In genomic region chr7:141438201-141438968, GRCm38 (mm10) we compare ENCODE assay signal across 11 mouse cellular contexts. TPM values are rescaled to one million over a fixed set of nuclear protein-coding genes. Genes with fewer than 3 reads are reported as not detected.
A peak's percentile ranks its signal among the peaks of the same experiment; 100 is the strongest.
DNase-seq lines count a peak whose midpoint lies in the region; ATAC-seq and TF ChIP-seq lines count a peak whose summit lies in the region.
"Had no signal": no experiment of that assay in that cellular context is flagged by ENCODE, and none has a peak within 500 bp of the region (broad histone marks: within the 10 kb centered on the region; RNA-seq: fewer than 3 reads in every experiment).

No protein-coding gene starts in this region.

- no peak for TF ChIP-seq CTCF in hindbrain, postnatal 0 days (IDR thresholded peaks at IDR 0.05; ENCODE audit: low read depth)
- TF ChIP-seq CTCF in small intestine, adult 2 months (IDR thresholded peaks at IDR 0.05; ENCODE audit: extremely low read depth, insufficient read length, insufficient replicate concordance, low read depth, low read length), result no peak

- peaks cover 6% of the 10 kb centered on the region; the same call in 1 of the 2 replicates for H3K36me3 ChIP-seq in heart, embryonic 11.5 days (ENCODE audit: control insufficient read depth, insufficient read depth, low read length)
- H3K36me3 ChIP-seq in hindbrain, postnatal 0 days (ENCODE audit: insufficient read depth, low read length), result no peaks in the 10 kb centered on the region
- H3K36me3 ChIP-seq in small intestine, adult 2 months (ENCODE audit: control insufficient read depth, insufficient read depth, low read length), result peaks cover 7% of the 10 kb centered on the region

- H3K27ac ChIP-seq in heart, embryonic 11.5 days (ENCODE audit: low read depth, low read length), result no peak overlapping the region
- peak overlapping the region; percentile 80; the same call in 1 of the 2 replicates for H3K27ac ChIP-seq in hindbrain, postnatal 0 days
- H3K27ac ChIP-seq in small intestine, adult 2 months (ENCODE audit: insufficient read depth, low read depth, low read length), result peak overlapping the region; percentile 20; the same call in 1 of the 2 replicates
- H3K27ac ChIP-seq: intestine, embryonic 15.5 days had no signal

- H3K4me1 ChIP-seq in heart, embryonic 11.5 days (ENCODE audit: control insufficient read depth, insufficient read depth, low read length), result peaks cover 45% of the 10 kb centered on the region
- H3K4me1 ChIP-seq in hindbrain, postnatal 0 days (ENCODE audit: insufficient read depth, low read length), result peaks cover 25% of the 10 kb centered on the region
- H3K4me1 ChIP-seq in small intestine, adult 2 months (ENCODE audit: control insufficient read depth, insufficient read depth, insufficient read length, low read length), result peaks cover 38% of the 10 kb centered on the region

- WGBS in heart, embryonic 11.5 days (ENCODE audit: insufficient replicate concordance), result 89% methylated on average over 12 of the region's 12 CpGs
- 86% methylated on average over 12 of the region's 12 CpGs for WGBS in hindbrain, postnatal 0 days
- 89% methylated on average over 12 of the region's 12 CpGs for WGBS in small intestine, adult 2 months

- no peaks in the 10 kb centered on the region for H3K9me3 ChIP-seq in heart, embryonic 11.5 days (replicated peaks; ENCODE audit: control insufficient read depth, low read length)
- H3K9me3 ChIP-seq in hindbrain, postnatal 0 days (ENCODE audit: low read length), result no peaks in the 10 kb centered on the region
- H3K9me3 ChIP-seq: heart, embryonic 15.5 days; intestine, embryonic 15.5 days had no signal

- ATAC-seq in heart, embryonic 11.5 days (replicated peaks; ENCODE audit: insufficient number of reproducible peaks, low FRiP score, low TSS enrichment), result no peak
- no peak for ATAC-seq in hindbrain, postnatal 0 days

- H3K4me2 ChIP-seq in heart, embryonic 11.5 days, result no peak overlapping the region
- H3K4me2 ChIP-seq in hindbrain, postnatal 0 days (ENCODE audit: low read depth, low read length), result peak overlapping the region; percentile 90; the same call in 1 of the 2 replicates

- no peaks in the 10 kb centered on the region for H3K27me3 ChIP-seq in heart, embryonic 11.5 days (ENCODE audit: control insufficient read depth, insufficient read depth, low read length)
- H3K27me3 ChIP-seq in hindbrain, postnatal 0 days (ENCODE audit: insufficient read depth, low read length), result no peaks in the 10 kb centered on the region
- no peaks in the 10 kb centered on the region for H3K27me3 ChIP-seq in small intestine, adult 2 months (ENCODE audit: control insufficient read depth, insufficient read depth, low read length)
- H3K27me3 ChIP-seq: heart, embryonic 15.5 days; intestine, embryonic 15.5 days had no signal

- no peak overlapping the region for H3K4me3 ChIP-seq in heart, embryonic 11.5 days (ENCODE audit: low read depth, low read length)
- no peak overlapping the region for H3K4me3 ChIP-seq in hindbrain, postnatal 0 days (ENCODE audit: low read length)
- no peak overlapping the region for H3K4me3 ChIP-seq in small intestine, adult 2 months (ENCODE audit: low read depth, low read length)

- peak; percentile 91 for DNase-seq in heart, adult 11 months
- DNase-seq in thymus, postnatal 4 days, result peak; percentile 10
- DNase-seq in thymus, postnatal 10 days (ENCODE audit: low spot score in 2 of 2), result no peak
- no peak for DNase-seq in hindbrain, postnatal 0 days (ENCODE audit: low spot score)
- no peak for DNase-seq in kidney, postnatal 10 days
- DNase-seq in urinary bladder, adult 2 months (ENCODE audit: low spot score), result no peak

- no peak for TF ChIP-seq POLR2A in small intestine, adult 2 months (IDR thresholded peaks at IDR 0.05; ENCODE audit: low read depth, low read length)

- H3K9ac ChIP-seq in heart, embryonic 11.5 days (ENCODE audit: low read depth, low read length), result no peak overlapping the region
- H3K9ac ChIP-seq in hindbrain, postnatal 0 days (replicated peaks; ENCODE audit: low read length), result peak overlapping the region; percentile 70; the same call in 1 of the 2 replicates

RNA-seq across cellular contexts. Expression of gene Slc25a22, which starts 0.7 kb away (rescaled TPM):
- 19.4 and 19.7 TPM in 2 replicates for polyA plus RNA-seq in heart, embryonic 11.5 days (2014; fragmentation: Nextera tagmentation; extraction: Ambion mirVana)
- 126 and 138 TPM in 2 replicates for total RNA-seq in hindbrain, postnatal 0 days (2014; rRNA removed)
- 79.9 and 87.3 TPM in 2 replicates for polyA plus RNA-seq in hindbrain, postnatal 0 days (2015; fragmentation: Nextera tagmentation; extraction: Ambion mirVana)
- polyA plus RNA-seq in small intestine, adult 2 months (2012; rRNA removed), result 104 and 488 TPM in 2 replicates
- 42.0 and 55.2 TPM in 2 replicates for polyA plus RNA-seq in urinary bladder, adult 2 months (2012; rRNA removed)

RNA-seq across cellular contexts. Expression of gene Pidd1, which starts 5.4 kb away (rescaled TPM):
- 9.5 and 9.6 TPM in 2 replicates for polyA plus RNA-seq in heart, embryonic 11.5 days (2014; fragmentation: Nextera tagmentation; extraction: Ambion mirVana)
- 3.6 and 4.6 TPM in 2 replicates for total RNA-seq in hindbrain, postnatal 0 days (2014; rRNA removed)
- 2.4 and 2.5 TPM in 2 replicates for polyA plus RNA-seq in hindbrain, postnatal 0 days (2015; fragmentation: Nextera tagmentation; extraction: Ambion mirVana)
- 5.8 and 13.9 TPM in 2 replicates for polyA plus RNA-seq in small intestine, adult 2 months (2012; rRNA removed)
- 4.7 and 4.8 TPM in 2 replicates for polyA plus RNA-seq in urinary bladder, adult 2 months (2012; rRNA removed)

RNA-seq across cellular contexts. Expression of gene Rplp2, which starts 8.8 kb away (rescaled TPM):
- polyA plus RNA-seq in heart, embryonic 11.5 days (2014; fragmentation: Nextera tagmentation; extraction: Ambion mirVana), result 873 and 1,016 TPM in 2 replicates
- 179 and 249 TPM in 2 replicates for total RNA-seq in hindbrain, postnatal 0 days (2014; rRNA removed)
- polyA plus RNA-seq in hindbrain, postnatal 0 days (2015; fragmentation: Nextera tagmentation; extraction: Ambion mirVana), result 839 and 863 TPM in 2 replicates
- 287 and 441 TPM in 2 replicates for polyA plus RNA-seq in small intestine, adult 2 months (2012; rRNA removed)
- 1,171 and 1,507 TPM in 2 replicates for polyA plus RNA-seq in urinary bladder, adult 2 months (2012; rRNA removed)

RNA-seq across cellular contexts. Expression of gene Cend1, which starts 9.1 kb away (rescaled TPM):
- polyA plus RNA-seq in heart, embryonic 11.5 days (2014; fragmentation: Nextera tagmentation; extraction: Ambion mirVana), result 7.4 and 9.3 TPM in 2 replicates
- 208 and 246 TPM in 2 replicates for total RNA-seq in hindbrain, postnatal 0 days (2014; rRNA removed)
- polyA plus RNA-seq in hindbrain, postnatal 0 days (2015; fragmentation: Nextera tagmentation; extraction: Ambion mirVana), result 219 and 255 TPM in 2 replicates
- polyA plus RNA-seq in small intestine, adult 2 months (2012; rRNA removed), result 0.84 and 1.0 TPM in 2 replicates
- polyA plus RNA-seq in urinary bladder, adult 2 months (2012; rRNA removed), result 1.3 and 3.4 TPM in 2 replicates
- polyA plus RNA-seq: lung, embryonic 14.5 days had no signal

RNA-seq across cellular contexts. Expression of gene Pnpla2, which starts 16.6 kb away (rescaled TPM):
- polyA plus RNA-seq in heart, embryonic 11.5 days (2014; fragmentation: Nextera tagmentation; extraction: Ambion mirVana), result 28.7 and 35.3 TPM in 2 replicates
- total RNA-seq in hindbrain, postnatal 0 days (2014; rRNA removed), result 8.5 and 10.0 TPM in 2 replicates
- 20.0 and 22.4 TPM in 2 replicates for polyA plus RNA-seq in hindbrain, postnatal 0 days (2015; fragmentation: Nextera tagmentation; extraction: Ambion mirVana)
- 86.0 and 319 TPM in 2 replicates for polyA plus RNA-seq in small intestine, adult 2 months (2012; rRNA removed)
- 108 and 133 TPM in 2 replicates for polyA plus RNA-seq in urinary bladder, adult 2 months (2012; rRNA removed)

Comparison
In these comparisons a context has a peak if more than half of its experiments do, and no peak if none do; other contexts are left out.
1. DNase-seq: peak in heart, adult 11 months (single experiment) and thymus, postnatal 4 days (single experiment); none in thymus, postnatal 10 days (0 of 2), hindbrain, postnatal 0 days (single experiment), kidney, postnatal 10 days (single experiment) and urinary bladder, adult 2 months (single experiment).